Comparison of ENCODE assay signal across 12 mouse cellular contexts in genomic region chr10:40498426-40498825, GRCm38 (mm10).
"Had no signal": no experiment of that assay in that cellular context is flagged by ENCODE, and none has a peak within 500 bp of the region (broad histone marks: within the 10 kb centered on the region; RNA-seq: fewer than 3 reads in every experiment).

No protein-coding gene starts in this region.

- H3K36me3 ChIP-seq: kidney, embryonic 15.5 days; lung, embryonic 15.5 days had no signal

- H3K27ac ChIP-seq: kidney, embryonic 15.5 days; liver, embryonic 14.5 days had no signal

- H3K27me3 ChIP-seq: kidney, embryonic 15.5 days; lung, embryonic 15.5 days had no signal

- H3K9me3 ChIP-seq: kidney, embryonic 15.5 days; lung, embryonic 15.5 days had no signal

- DNase-seq: kidney, adult 2 months; kidney, postnatal 10 days; kidney, postnatal 4 days; layer of hippocampus, postnatal 36 days; lung, adult 18-20 months; lung, postnatal 10 days; lung, postnatal 4 days; midbrain, embryonic 14.5 days; thymus, adult 18-20 months had no signal

- H3K4me3 ChIP-seq: kidney, embryonic 15.5 days; lung, embryonic 15.5 days had no signal
